Mouse (Mus musculus): Measurements from ENCODE around the gene Ppfibp2.

Ppfibp2 gene

DNA sequence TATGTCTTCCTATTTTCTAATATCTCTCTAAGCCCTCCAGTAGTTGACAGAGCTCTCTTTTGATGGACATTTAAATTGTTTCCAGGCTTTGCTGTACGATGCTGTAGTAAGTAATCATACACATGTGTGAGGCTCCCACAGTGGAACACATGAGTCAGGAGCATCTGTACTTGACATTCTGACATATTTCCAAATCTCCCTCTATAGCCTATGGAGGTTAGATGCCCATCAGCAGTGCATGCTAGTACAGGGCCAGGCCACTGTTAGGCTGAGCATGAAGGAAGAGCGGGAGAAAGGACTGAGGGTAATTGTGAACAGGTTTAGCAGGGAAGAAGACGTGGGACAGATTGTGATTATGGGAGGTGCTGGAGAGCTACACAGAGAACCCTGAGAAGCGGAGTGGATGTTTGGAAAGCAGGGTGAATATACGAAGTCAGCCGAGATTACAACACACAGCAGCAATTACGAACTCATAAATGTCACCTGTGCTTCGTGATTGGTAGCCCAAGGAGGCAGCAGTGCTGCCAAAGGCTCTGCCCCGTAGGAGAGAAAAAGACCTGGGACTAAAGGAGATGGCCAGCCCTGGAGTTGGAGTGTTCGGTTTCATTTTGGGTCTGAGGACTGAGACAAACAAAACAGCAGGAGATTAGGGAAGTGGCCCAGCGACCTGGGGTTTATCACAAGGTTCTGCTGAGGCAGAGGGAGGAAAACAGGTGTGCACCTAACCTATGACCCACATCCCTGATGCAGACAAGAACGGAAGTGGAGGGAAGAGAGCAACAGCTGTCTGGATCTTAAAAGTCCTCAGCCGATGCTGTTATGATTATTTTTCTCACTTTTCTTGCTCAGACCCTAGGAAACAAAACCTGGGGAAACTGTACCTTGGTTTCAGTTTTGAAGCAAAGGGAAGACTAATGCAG is 107.7 kb downstream of the Ppfibp2 start:
- no peak for DNase-seq (ENCODE audit: low spot score in 2 of 2)

DNA sequence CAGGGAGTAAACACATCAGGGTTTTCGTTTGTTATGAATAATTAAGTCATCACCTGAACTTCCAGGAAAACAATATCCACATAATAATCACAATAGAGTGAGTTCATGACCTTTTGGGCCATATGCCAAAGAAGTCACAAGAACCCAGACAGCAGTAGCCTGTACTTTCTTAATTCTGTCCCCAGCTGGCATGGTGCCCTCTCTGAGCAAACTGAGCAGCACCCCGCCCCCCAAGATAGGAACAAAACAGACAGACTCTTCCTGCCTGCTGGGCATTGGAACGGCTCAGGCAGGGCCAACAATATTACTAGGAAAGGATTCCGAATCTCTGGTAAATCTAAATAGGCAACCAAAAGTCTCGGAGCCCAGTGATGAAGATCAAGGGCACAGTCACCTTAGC is 110.9 kb downstream of the Ppfibp2 start:
- DNase-seq (ENCODE audit: low spot score in 2 of 2) = no peak

DNA sequence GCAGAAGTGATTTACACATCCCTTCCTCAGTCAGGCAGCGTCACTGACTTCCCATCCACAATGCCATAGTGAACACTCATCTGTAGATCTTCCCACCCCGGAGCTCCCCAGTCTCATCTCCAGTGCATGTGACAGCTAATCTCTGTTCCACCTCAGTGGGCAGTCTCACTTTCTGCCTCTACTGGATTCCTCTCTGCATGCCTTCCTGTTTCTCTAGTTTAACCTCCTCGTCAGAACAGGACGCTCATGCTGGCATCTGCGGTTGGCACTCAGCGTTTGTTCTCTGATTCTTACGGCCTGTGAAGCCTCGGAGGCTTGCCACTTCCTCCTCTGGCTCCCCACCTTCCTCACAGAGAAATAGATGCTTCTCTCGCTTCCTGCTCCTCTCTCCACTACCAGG is 112.6 kb downstream of the Ppfibp2 start:
- DNase-seq (ENCODE audit: low spot score in 2 of 2) = no peak

DNA sequence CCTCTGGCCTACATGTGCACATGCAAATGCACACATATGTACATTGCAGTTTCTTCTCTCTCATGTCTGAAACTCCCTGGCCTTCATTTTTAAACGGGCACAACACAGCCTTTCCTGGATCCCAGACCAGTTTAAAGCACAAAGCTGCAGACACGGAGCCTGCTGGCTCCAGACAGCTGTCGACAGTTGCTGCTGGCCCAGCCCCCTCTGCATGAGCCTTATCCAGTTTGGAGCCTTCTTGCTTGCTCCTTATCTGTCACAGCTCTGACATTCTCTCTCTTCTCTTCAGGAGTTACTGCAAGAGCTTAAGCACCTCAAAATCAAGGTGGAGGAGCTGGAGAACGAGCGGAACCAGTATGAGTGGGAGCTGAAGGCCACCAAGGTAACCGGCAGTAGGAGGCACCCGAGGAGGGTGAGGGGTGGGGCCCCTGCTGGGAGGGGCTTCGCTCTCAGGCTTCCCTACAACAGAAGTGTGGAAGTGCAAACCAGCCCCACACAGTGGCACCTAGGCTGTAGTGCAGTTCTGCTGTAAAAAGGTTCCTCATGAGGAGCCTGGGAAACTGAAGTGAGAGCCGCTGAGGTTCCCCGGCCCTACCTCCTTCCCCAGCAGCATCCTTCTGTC is 113.6 kb downstream of the Ppfibp2 start:
- DNase-seq (ENCODE audit: low spot score in 2 of 2) = peak; percentile 35 to 58

DNA sequence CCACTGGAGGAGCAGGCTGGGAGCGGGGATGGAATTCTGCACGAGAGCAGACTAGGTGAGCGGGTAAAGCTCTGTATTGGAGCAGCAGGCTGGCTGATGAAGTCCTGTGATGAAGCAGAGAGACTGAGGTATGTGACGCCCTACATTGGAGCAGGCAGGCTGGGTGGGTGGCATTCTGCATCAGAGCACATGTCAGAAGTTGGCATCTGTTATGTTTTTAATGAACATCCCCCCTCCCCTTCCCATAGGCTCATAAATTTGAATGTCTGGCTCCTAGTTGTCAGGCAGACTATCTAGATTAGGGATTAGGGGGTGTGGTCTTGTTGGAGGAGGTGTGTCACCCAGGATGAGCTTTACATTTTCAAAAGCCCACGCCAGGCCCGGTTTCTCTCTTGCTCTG is 117.7 kb downstream of the Ppfibp2 start:
- DNase-seq (ENCODE audit: low spot score in 2 of 2) = no peak

DNA sequence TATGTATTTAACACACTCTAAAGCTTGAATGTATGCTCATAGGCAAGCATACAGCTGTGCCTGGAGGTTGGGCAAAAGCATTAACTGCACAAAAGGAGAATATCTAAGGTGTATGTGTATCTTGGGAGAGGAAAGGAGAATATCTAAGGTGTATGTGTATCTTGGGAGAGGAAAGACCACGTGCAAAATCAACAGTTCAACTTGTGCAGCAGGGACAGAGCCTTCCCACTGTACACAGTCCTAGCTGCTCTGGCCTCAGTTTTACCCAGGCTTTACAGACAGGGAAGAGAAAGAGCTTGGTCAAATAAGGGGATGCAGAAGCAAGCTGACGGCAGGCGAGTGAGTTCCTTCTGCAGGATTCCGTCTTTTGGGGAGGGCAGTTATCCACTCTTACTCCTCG is 119.1 kb downstream of the Ppfibp2 start:
- DNase-seq (ENCODE audit: low spot score in 2 of 2) = no peak

DNA sequence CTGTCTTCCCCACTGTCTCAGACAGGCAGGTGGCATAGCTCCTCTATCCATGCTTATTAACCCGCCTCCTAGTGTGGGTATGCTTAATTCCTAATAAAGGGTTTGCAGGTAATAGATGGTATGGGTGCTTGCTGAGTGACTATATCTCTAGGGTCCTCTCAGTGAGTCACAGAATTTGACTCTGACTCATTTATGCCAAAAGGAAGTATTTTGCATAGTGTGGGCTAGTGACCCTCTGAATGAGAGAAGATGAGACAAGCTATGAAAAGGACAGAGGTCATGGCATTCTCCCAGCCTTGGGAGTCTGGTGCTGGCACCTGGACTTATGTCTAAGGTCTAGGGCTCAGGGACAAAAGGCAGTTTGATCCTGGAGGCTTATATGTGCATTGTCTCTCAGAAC is 125.8 kb downstream of the Ppfibp2 start:
- no peak for DNase-seq (ENCODE audit: low spot score in 2 of 2)

DNA sequence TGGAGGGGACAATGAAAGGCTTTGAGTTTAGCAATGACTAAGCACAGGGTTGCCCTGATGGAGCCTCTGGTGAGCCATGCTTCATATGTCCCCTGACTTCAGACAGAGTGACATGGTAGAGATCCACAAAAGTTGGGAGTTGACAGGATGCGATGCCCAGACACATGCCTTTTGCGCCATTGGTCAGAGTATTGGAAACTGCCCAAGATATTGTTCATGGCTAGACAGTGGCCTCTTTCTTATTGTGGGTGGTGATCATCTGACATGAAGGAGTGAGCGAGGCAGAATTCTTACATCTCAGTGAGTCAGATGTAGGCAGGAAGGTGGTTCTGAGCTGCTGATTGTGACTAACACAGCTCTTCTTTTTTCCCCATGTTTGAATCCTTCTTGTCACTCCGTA is 127.5 kb downstream of the Ppfibp2 start:
- no peak for DNase-seq (ENCODE audit: low spot score in 2 of 2)

DNA sequence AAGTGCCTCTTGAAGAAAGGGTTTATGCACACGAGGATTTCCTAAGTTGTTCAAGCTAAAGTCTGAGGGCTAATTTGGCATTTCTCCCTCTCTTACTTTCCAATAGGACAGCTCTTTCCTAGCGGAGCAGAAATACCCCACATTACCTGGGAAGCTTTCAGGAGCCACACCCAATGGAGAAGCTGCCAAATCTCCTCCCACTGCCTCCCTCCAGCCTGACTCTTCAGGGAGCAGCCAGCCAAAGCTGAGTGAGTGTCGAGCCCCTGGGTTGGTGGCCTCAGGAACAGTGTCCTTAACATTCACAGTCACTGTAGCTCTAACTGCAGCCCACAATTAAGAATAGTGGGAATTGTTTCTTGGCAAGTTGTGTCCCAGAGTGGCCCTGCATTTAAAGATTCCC is 132.5 kb downstream of the Ppfibp2 start:
- DNase-seq (ENCODE audit: low spot score in 2 of 2) = no peak

DNA sequence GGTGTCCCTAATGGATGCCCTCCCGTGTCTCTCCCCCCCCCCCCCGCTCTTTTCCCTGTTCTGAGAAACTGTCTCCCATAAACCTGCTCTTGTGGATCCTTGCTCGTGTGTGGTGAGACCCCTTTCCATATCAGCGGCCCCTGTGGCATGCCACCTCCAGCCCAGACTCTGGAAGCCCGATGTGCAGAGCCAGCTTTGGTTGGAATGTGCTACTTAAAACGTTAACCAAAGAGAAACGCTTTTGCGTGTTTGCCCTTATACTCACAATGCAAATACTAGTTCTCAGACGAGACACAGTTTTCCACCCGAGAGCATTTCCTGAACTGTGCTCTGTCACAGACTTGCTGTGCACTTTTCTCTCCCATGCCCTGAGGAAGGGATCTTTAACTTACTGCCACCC is 135.6 kb downstream of the Ppfibp2 start:
- no peak for DNase-seq (ENCODE audit: low spot score in 2 of 2)

DNA sequence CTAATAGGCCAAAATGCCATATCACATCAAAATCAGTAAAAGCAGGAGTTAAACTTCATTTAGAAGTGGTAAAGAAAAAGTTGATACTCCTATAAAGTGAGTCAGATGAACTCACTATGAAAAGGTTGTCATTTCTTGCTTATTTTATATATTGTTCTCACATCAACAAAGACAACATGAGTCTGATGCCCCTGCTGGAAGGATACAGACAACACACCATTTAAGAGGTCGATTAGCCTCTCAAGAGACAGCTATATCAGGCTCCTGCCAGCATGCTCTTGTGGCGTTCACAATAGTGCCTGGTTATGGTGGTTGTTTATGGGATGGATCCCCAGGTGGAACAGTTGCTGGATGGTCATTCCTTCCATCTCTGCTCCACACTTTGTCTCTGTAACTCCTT is 138.2 kb downstream of the Ppfibp2 start:
- DNase-seq (ENCODE audit: low spot score in 2 of 2) = no peak

DNA sequence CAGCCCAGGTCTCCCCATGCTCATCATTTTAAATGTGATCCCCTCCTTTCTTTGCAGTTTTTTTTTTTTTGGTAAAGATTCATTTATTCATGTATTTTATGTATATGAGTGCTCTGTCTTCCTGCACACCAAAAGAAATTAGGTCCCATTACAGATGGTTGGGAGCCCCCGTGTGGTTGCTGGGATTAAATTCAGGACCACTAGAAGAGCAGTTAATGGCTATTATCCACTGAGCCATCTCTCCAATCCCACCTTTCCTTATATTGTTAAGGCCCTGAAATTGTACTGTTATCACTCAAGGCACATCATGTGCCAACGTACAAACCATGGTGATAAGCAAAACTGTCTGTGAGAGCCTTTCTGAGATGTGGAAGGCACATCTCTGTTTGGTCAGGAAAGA is 143.7 kb downstream of the Ppfibp2 start:
- peak; percentile 15 to 20 for DNase-seq (ENCODE audit: low spot score in 2 of 2)

DNA sequence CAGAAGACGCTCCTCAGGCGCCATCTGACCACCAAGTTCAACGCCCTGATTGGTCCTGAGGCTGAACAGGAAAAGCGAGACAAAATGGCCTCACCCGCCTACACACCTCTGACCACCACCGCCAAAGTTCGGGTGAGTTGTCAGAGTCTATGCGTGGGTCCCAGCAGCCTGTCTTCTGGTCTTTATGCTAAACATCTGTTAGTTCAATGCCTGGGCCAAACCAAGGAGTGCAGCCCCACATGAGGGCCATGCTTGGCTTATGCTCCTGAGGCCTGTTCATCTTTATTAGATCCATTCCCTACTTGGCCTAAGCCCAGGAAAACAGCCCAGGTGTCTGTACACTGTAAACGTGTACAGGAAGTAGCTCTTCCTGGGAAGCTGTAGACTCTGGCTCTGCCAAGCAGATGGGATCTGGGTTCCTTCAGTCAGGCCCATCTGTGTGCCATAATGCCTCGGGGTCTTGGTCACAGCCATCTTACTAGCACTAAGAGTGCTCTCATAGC is 148.0 kb downstream of the Ppfibp2 start:
- DNase-seq (ENCODE audit: low spot score in 2 of 2) = no peak

DNA sequence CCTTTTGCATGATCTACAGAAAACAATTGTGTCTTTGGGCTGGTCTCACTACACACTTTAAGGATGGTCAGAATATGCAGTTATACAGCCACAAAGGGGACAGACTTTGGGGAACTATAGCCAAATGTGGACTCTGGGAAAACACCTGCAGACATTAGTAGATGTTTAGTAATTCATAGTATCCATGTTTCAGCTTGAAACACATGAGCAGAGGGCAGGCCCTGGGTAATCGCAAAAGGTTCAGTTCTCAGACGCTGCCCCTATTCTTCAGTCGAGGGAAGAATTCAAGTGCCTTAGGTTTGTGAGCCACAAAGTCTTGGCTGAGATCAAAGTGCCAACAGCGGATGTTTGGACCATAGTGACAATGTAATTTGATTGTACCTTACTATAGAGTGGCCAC is 149.4 kb downstream of the Ppfibp2 start:
- DNase-seq (ENCODE audit: low spot score in 2 of 2) = no peak

DNA sequence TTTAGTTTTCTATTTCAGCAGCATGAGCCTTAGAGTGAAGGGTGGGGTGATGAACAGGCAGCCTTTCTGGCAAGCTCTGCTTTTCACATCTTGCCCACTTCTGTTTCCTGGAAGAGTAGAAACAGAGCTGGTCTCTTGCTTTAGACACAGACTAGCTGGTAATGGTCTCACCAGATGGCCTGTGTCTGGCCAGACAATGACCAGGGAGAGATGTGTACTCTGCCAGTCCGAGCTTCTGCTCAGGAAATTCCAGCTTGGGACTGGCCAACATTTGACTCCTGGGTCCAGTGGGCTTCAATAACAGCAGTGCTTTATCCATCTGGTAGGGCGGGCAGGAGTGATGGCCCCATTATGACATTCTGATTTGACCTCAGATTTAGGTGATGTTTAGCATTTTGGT is 150.1 kb downstream of the Ppfibp2 start:
- DNase-seq (ENCODE audit: low spot score in 2 of 2) = no peak

DNA sequence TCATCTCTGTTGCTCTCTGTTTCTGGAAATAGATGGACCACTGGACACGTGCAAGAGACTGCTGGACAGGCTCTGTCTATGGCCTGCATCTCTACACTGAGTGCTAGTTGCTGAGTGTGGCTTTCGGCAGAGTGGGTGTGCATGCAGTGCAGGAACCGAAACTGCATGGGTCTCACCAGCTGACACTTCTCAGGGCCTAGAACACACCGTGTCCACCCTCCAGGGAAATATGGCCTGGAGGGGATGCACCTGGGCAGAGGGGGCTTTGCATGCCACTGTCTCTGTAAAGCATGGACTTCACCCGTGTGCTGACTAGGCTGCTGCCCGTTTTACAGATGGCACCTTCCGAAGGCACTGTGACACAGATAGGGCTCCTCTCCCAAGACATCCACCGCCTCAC is 151.0 kb downstream of the Ppfibp2 start:
- no peak for DNase-seq (ENCODE audit: low spot score in 2 of 2)

DNA sequence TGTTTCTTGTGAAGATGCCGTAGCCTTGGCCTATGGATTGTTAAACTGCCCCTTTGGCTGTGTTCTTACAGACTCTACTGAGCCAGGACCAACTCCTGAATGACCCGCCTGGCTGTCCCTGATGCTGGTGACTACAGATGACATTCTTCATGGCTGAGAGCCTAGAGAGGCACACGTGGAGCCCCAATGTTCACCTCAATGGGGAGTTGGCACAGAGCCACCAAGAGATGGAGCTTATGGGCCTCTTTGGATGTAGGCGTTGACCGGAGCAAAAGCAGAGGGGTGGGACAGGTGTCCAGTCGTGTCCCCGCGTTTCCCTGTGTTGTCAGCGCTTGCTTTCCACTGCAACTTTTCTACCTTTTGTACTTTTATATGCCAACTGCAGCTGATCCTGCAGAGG is 152.5 kb downstream of the Ppfibp2 start:
- no peak for DNase-seq (ENCODE audit: low spot score in 2 of 2)

DNA sequence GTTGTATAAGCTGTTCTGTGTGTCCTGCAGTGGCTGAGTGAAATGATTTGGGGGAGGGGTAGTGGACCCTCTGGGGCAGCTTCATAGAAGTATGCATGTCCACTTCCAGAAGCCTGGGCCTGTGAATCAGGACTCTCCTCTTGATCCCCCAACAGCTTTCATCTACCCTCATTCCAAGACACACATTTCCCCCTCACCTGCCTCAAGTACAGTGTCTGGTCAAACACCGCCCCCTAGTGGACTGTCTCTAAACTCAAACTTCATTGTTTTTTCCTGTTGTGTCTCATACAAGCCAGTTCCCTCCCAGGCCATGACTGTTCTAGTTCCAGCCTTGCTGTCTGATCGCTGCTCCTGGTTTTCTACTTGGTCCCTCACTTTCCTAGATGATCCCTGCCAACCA is 152.9 kb downstream of the Ppfibp2 start:
- peak in 1 of 2 experiments; percentile 19 for DNase-seq (ENCODE audit: low spot score in 2 of 2)

DNA sequence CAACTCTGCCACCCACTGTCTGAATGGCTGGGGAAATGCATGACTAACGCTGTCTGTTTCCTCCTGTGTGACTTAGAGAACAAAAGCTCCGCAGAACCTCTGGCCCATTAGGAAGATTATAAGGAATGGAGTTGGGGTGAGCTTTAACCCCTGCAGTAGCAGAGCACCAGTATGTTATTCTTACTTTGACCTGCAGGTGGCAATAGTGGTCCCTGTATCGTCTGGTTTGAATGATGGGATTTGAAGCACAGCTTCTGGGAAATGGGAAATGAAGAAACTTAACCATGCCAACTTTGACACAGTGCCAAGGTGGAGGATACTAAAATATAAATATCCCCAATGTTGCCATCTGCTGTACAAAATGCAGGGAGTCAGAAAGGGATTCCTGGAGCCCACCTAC is 154.3 kb downstream of the Ppfibp2 start:
- peak in 1 of 2 experiments; percentile 16 for DNase-seq (ENCODE audit: low spot score in 2 of 2)

DNA sequence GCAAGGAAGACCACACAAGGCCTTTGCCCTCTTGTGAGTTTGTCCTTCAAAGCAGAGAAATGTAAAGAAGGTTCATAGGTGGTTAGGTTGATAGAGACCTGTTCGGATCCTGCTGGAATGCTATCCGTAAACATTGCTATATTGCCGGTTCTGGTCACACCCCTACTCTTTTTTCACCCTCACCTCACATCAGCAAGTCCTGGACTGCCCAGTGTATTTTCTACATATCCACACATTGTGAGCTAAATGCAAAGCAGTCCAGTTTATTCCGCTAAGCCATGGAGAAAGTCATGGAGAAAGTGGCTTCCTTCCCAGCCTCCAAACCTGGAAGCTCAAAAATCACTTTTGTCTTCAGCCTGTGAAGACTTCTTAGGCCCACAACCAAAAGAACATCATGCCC is 154.7 kb downstream of the Ppfibp2 start:
- no peak for DNase-seq (ENCODE audit: low spot score in 2 of 2)

DNA sequence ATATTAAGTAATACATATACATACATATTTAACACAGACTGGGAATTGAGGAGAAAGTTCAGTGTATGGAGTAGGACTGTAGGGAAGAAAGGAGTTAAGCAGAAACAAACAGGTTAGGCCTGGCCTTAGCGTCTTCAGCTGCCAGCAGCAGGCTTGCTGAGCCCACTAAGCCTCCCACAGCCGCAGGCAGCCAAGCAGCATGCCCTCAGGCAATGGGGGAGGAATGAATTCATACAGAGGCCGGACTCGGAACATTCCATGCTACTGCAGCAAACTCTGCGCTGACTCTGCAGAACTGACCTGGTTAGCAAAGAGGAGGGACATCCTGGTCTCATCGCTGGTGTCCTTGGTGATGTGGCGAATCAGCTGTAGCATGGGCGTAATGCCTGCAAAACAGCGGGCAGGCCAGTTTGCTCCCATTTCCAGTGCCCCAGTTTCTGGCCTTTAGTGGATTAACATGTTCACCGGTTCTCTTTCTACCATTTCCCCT is 157.1 kb downstream of the Ppfibp2 start:
- DNase-seq (ENCODE audit: low spot score in 2 of 2) = no peak

DNA sequence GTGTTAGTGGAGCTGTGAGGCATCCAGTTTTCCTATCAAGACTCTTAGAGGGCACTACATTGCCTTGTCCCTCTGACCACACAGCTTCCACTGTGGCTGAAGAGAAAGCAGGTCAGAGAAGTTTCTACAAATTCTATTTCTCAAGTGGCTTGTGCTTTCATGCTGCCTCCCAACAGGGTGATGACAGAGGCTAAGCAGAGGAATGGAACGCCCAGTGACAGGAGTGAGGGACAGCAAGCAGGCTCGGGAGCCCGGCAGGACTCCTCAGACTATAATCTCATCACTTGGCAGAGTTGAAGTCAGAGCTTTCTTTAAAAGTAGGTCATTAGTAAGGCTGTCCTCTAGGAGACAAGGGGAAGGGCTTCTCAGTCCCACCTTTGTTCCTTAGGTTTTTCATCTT is 160.9 kb downstream of the Ppfibp2 start:
- DNase-seq (ENCODE audit: low spot score in 2 of 2) = no peak

DNA sequence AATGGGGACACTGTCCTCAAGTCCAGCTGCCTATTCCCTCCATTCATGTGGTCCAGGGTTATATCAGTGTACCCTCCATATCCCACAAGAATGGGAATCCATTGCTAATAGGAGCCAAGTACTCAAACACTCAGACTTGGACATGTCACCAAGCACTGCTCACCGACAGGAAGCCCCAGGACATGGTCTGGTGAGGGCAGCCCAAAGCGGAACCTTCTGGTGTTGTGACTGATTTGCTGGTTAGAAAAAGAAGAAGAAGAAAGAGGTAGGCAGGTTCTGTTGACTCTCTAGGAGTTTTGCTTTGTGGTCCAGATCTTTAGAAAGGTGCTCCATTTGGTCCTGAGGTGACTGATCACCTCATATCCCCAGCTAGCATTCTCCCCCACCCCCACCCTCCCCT is 161.7 kb downstream of the Ppfibp2 start:
- no peak for DNase-seq (ENCODE audit: low spot score in 2 of 2)

Data from frontal cortex, postnatal 25 days (tissue).